Mouse (Mus musculus) NIH3T3 (cell line): ENCODE data around the gene Mlh3.
A peak's percentile ranks its signal among the peaks of the same experiment; 100 is the strongest.
"Not testable (repeated sequence)": the region's sequence is repeated elsewhere in the genome, so short reads cannot be mapped to it uniquely, and the experiment has no call there.

Experiments used
- DNase-seq: peaks from one replicate; pipeline ENCODE4 v3.0.0-alpha.2; 2012; ENCODE audit warnings: low read depth

Mlh3 gene

GRCm38 (mm10) chr12:85270319-85270718 is at the start of gene Mlh3:
TSS of gene Mlh3 (minus strand) at chr12:85270599.
- DNase-seq = no peak

DNA sequence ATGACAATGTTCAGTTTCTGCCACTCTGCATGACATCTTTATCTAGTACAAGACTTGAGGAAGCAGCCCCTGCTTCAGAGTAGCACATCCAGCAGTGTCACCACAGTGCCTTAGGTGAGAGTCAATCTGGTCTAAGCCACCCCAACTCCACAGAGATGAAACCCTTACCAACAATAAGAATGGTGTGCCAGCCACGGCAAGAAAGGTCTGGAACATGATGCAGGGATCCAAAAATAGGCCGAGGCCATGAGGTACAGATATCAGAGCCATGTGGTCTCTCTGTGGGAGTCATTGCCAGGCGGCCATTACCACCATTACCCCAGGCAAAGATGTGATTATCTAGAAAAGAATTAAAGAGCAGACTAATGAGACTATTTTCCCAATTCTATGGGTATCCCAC is 38.3 kb upstream of the Mlh3 start:
- no peak for DNase-seq

- DNase-seq = peak; percentile 97
Measured at GRCm38 (mm10) chr12:85305247-85305892, 35.0 kb upstream of the Mlh3 start.

DNA sequence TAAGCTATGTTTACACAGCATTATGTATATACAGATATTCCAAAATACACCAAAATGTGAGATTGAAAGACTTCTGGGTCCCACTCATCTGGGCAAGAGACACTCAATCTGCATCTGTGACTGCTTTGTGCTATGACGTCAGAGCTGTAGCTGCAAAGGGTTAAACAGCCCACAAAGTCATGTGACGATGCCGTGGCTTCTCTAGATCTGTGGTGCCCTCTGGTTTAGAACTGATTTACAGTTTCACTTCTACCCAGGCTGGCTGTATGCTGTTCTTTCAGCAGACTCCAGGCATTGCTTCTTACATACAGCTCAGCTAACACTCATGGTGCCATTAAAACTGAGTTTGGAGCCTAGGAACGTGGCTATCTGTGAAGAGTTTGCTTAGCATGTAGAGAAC is 34.3 kb upstream of the Mlh3 start:
- DNase-seq = no peak

- DNase-seq = no peak
Measured at GRCm38 (mm10) chr12:85303256-85303655, 32.9 kb upstream of the Mlh3 start.

DNA sequence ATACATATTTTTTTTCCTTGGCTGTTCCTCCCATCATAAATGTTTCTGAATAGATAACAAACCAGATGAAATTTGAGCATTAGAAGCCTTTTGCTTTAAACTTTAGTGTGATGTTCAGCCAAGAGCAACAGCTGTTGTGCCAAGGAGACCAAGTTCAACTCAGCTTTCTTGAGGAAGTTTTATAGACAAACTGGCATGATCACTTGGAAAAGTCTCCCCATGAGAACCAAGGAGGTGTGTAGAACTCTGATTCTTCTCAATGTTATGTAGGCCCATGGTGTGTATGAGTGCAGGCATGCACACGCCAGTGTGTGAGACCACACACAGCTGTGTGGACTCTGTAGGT is 28.4 kb upstream of the Mlh3 start:
- DNase-seq = no peak

DNA sequence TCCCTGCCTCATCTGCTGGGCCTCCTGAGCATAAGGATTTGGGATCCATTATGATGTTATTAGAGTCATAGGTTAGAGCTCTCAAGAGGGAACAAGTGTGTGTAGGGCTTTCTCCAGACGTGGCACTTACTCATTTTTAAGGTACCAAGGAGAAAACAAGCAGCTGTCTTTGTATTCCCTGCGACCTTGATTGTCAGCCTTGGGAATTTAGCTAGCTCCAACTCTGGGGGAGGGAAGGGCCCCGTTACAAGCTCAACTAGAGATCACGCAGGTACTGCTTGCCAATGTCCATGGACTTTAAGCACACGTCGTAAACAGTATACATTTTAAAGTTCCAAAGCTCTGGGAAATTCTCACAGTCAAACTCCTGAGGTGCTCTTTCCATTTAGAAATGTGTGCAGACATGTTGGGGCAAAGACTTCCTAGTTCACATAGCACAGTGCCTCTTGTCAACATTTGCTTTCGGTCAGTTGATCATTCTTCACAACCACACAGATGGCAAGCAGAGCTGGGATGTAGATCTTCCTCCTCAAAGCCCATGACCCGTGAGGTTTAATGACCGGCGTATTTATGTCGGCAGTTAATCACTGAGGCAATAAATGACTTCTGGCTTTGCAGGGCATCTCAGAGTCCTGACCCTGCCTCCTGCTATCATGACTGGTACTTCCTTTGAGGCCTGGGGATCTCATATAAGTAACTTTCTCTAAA is 27.9 kb upstream of the Mlh3 start:
- DNase-seq = no peak

GRCm38 (mm10) chr12:85297345-85297997 is 27.1 kb upstream of the Mlh3 start:
- no peak for DNase-seq

DNA sequence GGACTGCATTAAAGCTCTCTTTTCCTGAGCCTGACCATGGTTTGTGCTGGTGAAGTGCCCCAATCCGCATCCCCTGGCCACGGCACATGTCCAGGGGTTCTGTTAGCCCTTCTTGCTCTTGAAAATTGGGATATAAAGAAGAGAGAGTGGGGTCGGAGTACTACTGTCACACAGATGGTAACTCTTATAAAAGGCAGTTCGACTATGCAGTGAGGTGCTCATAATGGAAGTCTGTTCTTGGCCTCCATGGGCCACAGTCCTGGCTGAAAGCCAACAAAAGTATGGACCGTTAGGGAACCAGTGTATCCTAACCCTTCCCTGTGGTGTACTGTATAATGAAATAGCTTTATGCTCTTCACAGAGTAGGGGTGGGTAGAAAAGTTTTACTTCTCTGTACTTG is 26.5 kb upstream of the Mlh3 start:
- no peak for DNase-seq

DNA sequence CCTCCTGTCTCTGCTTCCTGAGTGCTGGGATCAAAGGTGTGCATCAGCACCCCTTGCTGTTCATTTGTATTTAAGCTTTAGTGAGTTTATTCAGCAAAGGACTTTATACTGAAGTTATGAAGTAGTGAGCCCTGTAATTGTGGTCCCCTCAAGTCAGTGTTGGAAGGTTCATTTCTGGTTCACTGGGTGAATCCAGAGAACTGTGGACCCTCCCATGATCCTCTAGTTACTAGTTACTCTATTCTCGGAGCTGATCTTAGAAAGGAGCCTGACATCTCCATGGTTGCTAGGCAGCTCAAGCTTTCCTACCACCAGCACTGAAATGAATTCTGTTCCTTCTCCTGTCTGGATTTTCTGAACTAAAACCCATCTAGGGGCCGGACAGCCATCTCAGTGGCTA is 25.1 kb upstream of the Mlh3 start:
- DNase-seq = no peak

GRCm38 (mm10) chr12:85292906-85293305 is 22.5 kb upstream of the Mlh3 start:
- no peak for DNase-seq

GRCm38 (mm10) chr12:85292288-85292687 is 21.9 kb upstream of the Mlh3 start:
- no peak for DNase-seq

DNA sequence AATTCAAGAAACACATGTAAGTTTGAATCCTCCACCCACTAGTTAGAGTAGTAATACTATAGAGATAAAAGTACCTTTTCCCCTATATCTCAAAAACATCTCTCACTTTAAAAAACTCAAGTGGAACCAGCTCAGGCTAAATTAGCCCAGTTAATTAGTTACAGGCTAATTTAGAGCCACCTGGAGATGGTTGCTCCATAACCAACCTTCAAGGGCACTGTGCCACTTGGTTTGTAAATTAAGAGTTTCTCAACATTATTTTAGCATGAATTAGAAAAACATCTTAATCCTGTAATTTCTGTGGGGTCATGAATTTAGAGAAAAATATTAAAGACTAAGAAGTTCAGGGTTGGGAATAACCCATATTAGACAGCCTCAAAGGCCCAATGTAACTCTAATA is 21.1 kb upstream of the Mlh3 start:
- DNase-seq = no peak

GRCm38 (mm10) chr12:85290633-85291032 is 20.2 kb upstream of the Mlh3 start:
- no peak for DNase-seq

- peak; percentile 85 for DNase-seq
Measured at GRCm38 (mm10) chr12:85289157-85290000, 19.0 kb upstream of the Mlh3 start.

GRCm38 (mm10) chr12:85288486-85289156 is 18.2 kb upstream of the Mlh3 start, which contains the start of gene Zc2hc1c:
TSS of gene Zc2hc1c (plus strand) at chr12:85288591.
- DNase-seq = peak; percentile 92

GRCm38 (mm10) chr12:85287809-85288485 is 17.5 kb upstream of the Mlh3 start, which contains the start of gene Acyp1:
TSS of gene Acyp1 (minus strand) at chr12:85288438.
- DNase-seq = peak; percentile 42

DNA sequence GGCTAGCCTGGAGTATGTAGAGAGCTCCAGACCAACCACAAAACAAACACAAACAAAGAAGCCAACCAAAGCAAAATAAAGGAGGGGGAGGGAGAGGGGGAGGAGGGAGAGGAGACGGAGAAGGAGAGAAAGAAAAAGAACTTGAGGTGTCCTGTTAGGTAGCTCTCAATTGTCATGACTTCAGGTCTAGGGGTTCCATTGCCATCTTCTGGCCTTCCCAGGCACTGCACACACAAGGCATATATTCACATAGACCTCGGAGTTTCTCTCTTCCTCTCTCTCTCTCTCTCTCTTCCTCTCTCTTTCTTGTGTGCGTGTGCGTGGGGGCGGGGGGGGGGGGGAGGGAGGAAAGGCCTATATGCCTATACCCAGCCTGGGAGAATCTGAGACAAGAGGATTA is 16.5 kb upstream of the Mlh3 start:
- peak; percentile 51 for DNase-seq

- DNase-seq = peak; percentile 67
Measured at GRCm38 (mm10) chr12:85284996-85285395, 14.6 kb upstream of the Mlh3 start.

DNA sequence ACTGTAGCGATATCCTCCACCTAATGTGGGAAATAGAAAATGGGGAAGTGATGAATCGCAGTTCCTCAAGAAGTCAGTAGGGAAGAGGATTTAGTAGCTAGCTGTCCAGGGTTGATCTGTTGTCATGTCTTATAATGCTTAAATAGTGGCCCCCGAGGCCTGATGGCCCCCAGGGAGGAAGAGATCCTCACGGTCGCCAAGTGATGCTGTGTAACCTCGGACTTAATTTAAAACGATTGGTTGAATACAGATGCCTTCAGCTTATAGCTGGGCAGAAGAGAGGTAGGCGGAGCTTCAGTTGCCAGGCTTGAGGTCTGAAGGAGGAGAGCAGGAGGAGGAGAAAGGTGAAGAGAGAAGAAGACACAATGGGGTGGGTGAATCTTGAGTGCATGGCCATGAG is 13.9 kb upstream of the Mlh3 start:
- DNase-seq = no peak

- DNase-seq = not testable (repeated sequence)
Measured at GRCm38 (mm10) chr12:85281756-85282155, 11.4 kb upstream of the Mlh3 start.
